Mouse (Mus musculus): ENCODE measurements at regions not wholly inside any gene's neighbourhood (a gene's known extent, or its start where the extent isn't known, plus 50 kb on each side); places are given as distances from the start of the nearest gene placed in this dataset.

GRCm38 (mm10) chr8:18536059-18536458 is 442.0 kb downstream of the Defb40 start:
- DNase-seq (ENCODE audit: low read depth, low spot score), result no peak

- DNase-seq (ENCODE audit: low read depth, low spot score), result no peak
Measured at GRCm38 (mm10) chr8:18528120-18528519, 449.9 kb downstream of the Defb40 start.

DNA sequence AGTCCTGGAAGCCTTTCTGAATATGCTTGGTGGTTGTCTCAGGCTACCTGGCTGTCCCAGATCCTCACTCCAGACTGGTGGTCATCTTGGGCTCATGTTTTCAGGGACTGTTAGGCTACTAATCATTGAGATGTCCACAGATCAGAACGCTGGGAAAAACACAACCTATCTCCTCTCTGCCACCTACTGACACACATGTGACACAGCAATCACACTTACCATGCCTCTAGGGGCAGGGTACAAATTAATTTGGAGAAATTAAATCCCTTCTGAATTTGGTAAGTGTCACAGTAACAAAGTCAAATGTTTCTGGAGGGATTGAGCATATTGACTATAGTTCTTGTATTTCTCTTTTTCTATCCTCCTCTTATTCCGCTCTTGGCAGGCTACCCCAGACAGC is 465.6 kb downstream of the Defb40 start:
- no peak for DNase-seq (ENCODE audit: low read depth, low spot score)

DNA sequence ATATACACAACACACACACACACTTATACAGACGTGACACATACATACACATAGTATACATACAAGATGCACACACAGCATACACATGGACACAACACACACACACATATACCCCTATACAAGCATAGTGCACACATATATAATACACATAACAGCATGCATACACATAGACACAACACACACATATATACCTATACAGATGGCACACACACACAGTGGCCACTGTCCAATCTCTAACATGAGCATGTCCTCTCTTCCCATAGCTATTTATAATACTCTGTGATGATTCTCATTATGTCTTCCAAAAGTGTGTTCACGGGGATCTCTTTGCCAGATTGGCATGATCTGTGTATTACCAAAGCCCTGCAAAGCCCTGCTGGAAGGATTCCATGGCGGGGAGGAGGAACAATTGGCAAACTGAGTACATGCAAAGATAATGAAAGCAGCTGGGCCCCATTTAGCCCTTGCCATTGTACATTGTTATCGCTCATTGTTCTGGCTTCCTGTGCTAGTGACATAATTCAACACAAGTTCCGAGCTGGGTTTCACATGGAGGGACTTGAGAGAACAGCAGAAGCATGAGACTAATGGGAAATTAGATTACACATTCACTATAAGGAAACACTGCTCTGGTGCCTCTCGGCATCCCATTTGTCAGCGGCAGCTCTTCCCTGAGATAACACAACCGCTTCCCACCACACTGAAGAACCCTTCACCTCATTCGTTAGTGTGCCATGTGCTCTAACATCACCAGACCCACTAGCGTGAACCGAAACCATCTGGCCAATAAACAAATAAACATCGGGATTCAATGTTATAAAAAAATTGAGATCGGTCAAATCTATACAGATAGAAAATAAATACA is 471.7 kb downstream of the Defb40 start:
- DNase-seq (ENCODE audit: low read depth, low spot score), result no peak

DNA sequence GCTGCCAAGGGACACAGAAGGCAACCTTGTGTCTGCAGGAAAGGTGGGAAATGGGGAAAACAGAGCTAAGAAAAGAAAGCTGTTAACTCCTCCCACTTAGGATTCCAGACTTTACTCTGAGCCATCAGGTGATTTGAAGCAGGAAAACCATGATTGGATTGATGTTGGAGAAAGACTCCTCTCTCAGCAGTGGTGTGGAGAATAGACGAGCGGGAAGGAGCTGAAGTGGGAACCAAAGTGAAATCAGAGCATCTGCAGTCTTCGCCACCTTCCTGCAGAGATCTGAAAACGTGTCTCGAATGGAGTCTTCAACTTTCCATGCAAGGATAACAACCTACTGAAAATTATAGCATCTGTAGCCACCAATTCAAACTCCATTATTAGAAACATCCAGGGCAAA is 487.4 kb downstream of the Defb40 start:
- DNase-seq (ENCODE audit: low read depth, low spot score), result no peak

GRCm38 (mm10) chr8:18480081-18480480 is 498.0 kb downstream of the Defb40 start:
- no peak for DNase-seq (ENCODE audit: low read depth, low spot score)

GRCm38 (mm10) chr8:18478166-18478565 is 499.9 kb downstream of the Defb40 start:
- DNase-seq (ENCODE audit: low read depth, low spot score), result no peak

- no peak for DNase-seq (ENCODE audit: low read depth, low spot score)
Measured at GRCm38 (mm10) chr8:18467511-18467910, 510.5 kb downstream of the Defb40 start.

- DNase-seq (ENCODE audit: low read depth, low spot score), result no peak
Measured at GRCm38 (mm10) chr8:18460609-18461008, 517.4 kb downstream of the Defb40 start.

- DNase-seq (ENCODE audit: low read depth, low spot score), result no peak
Measured at GRCm38 (mm10) chr8:18457470-18457869, 520.6 kb downstream of the Defb40 start.

DNA sequence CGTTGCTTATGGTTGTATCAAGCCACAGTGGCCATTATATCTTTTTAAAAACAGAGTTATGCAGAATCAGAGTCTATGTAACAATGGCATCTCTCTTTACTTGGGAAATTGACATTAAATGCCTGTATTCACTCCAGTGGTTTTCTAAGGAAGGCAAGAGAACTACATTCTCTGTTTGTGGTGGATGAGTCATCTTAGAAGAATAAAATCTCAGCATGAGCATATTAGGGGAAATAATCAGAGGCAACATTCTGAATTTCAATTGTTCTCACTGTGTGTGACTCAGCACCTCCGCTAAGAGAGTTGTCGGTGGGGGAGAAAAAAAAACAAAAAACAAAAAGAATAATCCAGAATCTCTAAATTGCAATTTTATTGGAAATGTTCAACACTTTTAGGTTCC is 529.0 kb downstream of the Defb40 start:
- no peak for DNase-seq (ENCODE audit: low read depth, low spot score)

- no peak for DNase-seq (ENCODE audit: low read depth, low spot score)
Measured at GRCm38 (mm10) chr8:18442212-18442611, 535.8 kb downstream of the Defb40 start.

- no peak for DNase-seq (ENCODE audit: low read depth, low spot score)
Measured at GRCm38 (mm10) chr8:18422846-18423245, 555.2 kb downstream of the Defb40 start.

DNA sequence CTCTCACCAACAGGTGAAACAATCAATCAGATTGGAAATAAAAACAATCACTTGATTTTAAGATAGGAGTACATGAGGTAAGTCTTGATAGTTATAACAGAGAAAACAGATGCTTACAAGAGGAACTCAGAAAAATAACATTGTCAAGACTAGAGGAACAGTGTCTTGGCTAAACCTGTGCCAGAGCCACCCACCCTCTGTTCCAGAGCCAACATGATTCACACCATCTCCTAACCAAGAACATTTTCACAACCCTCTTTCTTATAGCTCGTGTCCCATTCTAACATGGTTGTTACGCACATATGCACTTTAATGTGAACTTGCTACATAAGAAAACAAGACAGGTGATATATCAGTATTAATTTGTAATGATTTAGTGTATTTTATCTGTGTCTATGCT is 565.6 kb downstream of the Defb40 start:
- no peak for DNase-seq (ENCODE audit: low read depth, low spot score)

DNA sequence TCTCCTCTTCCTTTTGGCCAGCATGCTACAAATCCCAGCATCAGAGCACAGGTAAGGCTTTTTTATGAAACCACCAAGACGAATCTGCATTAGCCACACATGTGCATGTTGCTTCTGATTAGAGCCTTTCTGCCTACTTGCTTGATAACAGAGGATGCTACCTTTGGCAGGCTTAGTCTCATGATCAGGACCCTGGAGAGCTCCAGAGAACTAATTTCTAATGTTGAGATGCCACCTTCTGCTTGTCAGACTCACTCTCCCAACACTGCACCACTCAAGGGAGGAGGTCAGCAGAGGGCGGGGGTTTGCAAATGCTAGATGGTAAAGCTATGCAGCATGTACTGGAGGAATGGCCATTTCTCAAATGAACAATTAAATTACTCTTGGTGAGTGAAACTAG is 571.6 kb downstream of the Defb40 start:
- DNase-seq (ENCODE audit: low read depth, low spot score), result no peak

DNA sequence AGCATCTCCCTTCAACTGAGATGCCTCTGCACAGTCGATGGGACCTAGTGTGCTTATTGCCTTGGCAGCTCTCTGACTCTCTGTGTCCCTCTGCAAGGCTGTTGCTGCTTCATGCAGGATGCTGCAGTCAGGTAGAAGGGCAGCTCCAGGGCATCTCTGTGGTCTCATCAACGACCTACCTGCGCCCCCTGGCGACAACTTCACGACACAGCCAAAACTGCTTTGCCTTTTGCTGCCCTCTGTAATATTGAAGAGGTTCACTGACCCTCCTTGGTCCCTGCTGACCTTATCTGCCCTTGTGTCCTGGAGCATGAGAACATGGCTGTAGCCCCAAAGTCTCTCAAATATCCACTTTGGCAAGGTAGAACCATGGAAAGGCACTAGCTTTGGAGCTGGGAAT is 589.7 kb downstream of the Defb40 start:
- DNase-seq (ENCODE audit: low read depth, low spot score), result peak; percentile 5

DNA sequence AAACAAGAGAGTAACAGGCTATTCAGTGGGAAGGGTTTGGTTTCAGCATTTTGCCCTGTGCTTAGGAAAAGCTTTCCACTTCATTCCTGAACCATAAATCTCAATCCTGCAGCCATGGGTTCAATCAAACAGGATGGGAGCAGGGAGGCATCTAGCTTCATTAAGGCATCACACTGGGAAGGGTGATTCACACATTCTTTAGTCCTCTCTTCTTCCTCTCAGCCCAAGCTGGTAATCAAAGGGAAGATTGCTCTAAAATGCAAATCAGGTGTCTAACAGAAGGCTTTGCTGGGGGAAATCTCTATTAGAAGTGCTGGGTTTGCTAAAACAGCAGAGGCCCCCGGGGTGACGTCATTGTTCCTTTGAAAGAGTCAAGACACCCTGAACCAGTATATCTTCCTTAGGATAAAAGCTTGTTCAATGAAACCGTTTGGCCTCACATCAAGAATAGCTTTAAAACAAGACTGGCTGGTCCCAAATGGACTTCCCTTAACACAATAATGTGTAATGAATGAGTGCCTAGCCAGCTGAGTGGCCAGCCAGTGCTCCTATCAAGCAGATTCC is 596.4 kb downstream of the Defb40 start:
- no peak for DNase-seq (ENCODE audit: low read depth, low spot score)

GRCm38 (mm10) chr8:18348716-18349115 is 629.3 kb downstream of the Defb40 start:
- no peak for DNase-seq (ENCODE audit: low read depth, low spot score)

GRCm38 (mm10) chr8:18346248-18346647 is 631.8 kb downstream of the Defb40 start:
- DNase-seq (ENCODE audit: low read depth, low spot score), result no peak

- peak; percentile 3 for DNase-seq (ENCODE audit: low read depth, low spot score)
Measured at GRCm38 (mm10) chr8:18345322-18345721, 632.7 kb downstream of the Defb40 start.

DNA sequence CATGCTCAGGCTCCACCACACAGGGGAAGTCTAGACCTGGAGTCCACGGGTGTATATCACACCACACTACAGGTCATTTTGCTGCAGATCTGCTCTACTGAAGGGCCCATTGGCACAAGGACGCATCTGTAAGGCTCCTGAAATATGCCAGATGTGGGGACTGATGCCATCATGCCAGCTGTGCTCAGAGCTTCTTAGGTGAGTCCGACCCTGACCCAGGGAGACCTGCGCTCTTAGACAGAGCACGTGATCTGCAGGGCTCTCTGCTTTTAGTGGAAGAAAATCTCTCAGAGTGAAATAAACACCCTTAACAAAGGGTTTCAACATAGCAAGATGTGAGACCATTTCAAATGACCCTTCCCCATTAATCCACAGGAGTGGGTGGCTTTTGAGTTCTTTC is 633.2 kb downstream of the Defb40 start:
- DNase-seq (ENCODE audit: low read depth, low spot score), result no peak

- no peak for DNase-seq (ENCODE audit: low read depth, low spot score)
Measured at GRCm38 (mm10) chr8:18335576-18335975, 642.5 kb downstream of the Defb40 start.

- no peak for DNase-seq (ENCODE audit: low read depth, low spot score)
Measured at GRCm38 (mm10) chr8:18328521-18328920, 649.5 kb downstream of the Defb40 start.
